Mouse (Mus musculus): ENCODE measurements around the gene Nt5c1b.

GRCm38 (mm10) chr12:10357756-10358155, 12.0 kb upstream of the Nt5c1b start:
- TF ChIP-seq CTCF (IDR thresholded peaks at IDR 0.05), result no peak
- TF ChIP-seq POLR2A (IDR thresholded peaks at IDR 0.05; ENCODE audit: insufficient read depth, low read depth, low read length), result no peak

Data from heart, adult 2 months (tissue).